Mouse (Mus musculus) intestine, postnatal 0 days (tissue): ENCODE data around the gene 1700042G07Rik. TPM values are rescaled to one million over a fixed set of nuclear protein-coding genes. Genes with fewer than 3 reads are reported as not detected.

Source experiments
- ATAC-seq: fragments of 200-750 bp; cut with Nextera tagmentation; 2 replicates; pipeline ENCODE4 v1.8.0; 2017; ENCODE audit warnings: mild to moderate bottlenecking, moderate TSS enrichment, moderate library complexity
- H3K27ac ChIP-seq: fragments of 300-500 bp; sonication (generic); 2 replicates; pipeline ENCODE4 v1.5.1; 2014; ENCODE audit warnings: mild to moderate bottlenecking, low read depth, low read length, moderate library complexity
- H3K27me3 ChIP-seq: fragments of 300-500 bp; sonication (generic); replicated peaks from 2 replicates; pipeline ENCODE4 v1.6.1; 2014; ENCODE audit warnings: low read length, mixed read lengths; ENCODE audit not compliant: control insufficient read depth, insufficient read depth
- H3K36me3 ChIP-seq: fragments of 300-500 bp; sonication (generic); 2 replicates; pipeline ENCODE4 v1.6.1; 2014; ENCODE audit warnings: mild to moderate bottlenecking, moderate library complexity; ENCODE audit not compliant: control insufficient read depth, insufficient read depth
- H3K4me1 ChIP-seq: fragments of 300-500 bp; sonication (generic); replicated peaks from 2 replicates; pipeline ENCODE4 v1.6.1; 2014; ENCODE audit warnings: antibody characterized with exemption, low read length, mixed read lengths; ENCODE audit not compliant: control insufficient read depth, insufficient read depth
- H3K4me2 ChIP-seq: fragments of 300-500 bp; sonication (generic); replicated peaks from 2 replicates; pipeline ENCODE4 v1.6.1; 2014; ENCODE audit warnings: low read depth, mild to moderate bottlenecking, moderate library complexity
- H3K4me3 ChIP-seq: fragments of 300-500 bp; sonication (generic); 2 replicates; pipeline ENCODE4 v1.5.1; 2014; ENCODE audit warnings: low read depth, low read length
- H3K9ac ChIP-seq: fragments of 300-500 bp; sonication (generic); 2 replicates; pipeline ENCODE4 v1.6.1; 2014; ENCODE audit warnings: mild to moderate bottlenecking, low read depth, low read length
- H3K9me3 ChIP-seq: fragments of 300-500 bp; sonication (generic); 2 replicates; pipeline ENCODE4 v1.6.1; 2016; ENCODE audit warnings: mixed run types; ENCODE audit not compliant: control insufficient read depth
- CTCF ChIP-seq: sonication (generic); IDR thresholded peaks from 2 replicates; pipeline ENCODE4 v1.5.1; 2016; ENCODE audit warnings: low read depth, mild to moderate bottlenecking, control low read depth, antibody characterized with exemption, moderate library complexity
- whole genome bisulfite sequencing: fragments of 180-500 bp; shearing (Covaris S2); extraction: QIAGEN DNeasy Blood & Tissue Kit; methylation state at CpG from one replicate; pipeline ENCODE4 v1.1.7; 2014; 5-methylcytosine and 5-hydroxymethylcytosine counted together
- polyA plus RNA-seq: library from polyadenylated mRNA; unstranded; fragments of >200 nt; fragmentation: Nextera tagmentation; extraction: Ambion mirVana; gene quantifications from 2 replicates; pipeline ENCODE4 v1.2.1, GENCODE M21; 2015

The 1700042G07Rik gene
- polyA plus RNA-seq, 1 experiment from 2014 or later: not detected

- Histone ChIP-seq H3K9ac (peak overlapping the region; percentile 71), H3K4me1 (no peaks in the 10 kb centered on the region), H3K27ac (peak overlapping the region; percentile 89), H3K4me3 (peak overlapping the region; percentile 90), H3K27me3 (no peaks in the 10 kb centered on the region), H3K36me3 (no peaks in the 10 kb centered on the region), H3K9me3 (no peaks in the 10 kb centered on the region), H3K4me2 (peak overlapping the region; percentile 88)
- WGBS: under 1% methylated on average over 23 of the region's 23 CpGs
- TF ChIP-seq CTCF: no peak
- ATAC-seq: no peak
Measured at GRCm38 (mm10) chr4:116221996-116222842, 49.0 kb downstream of the 1700042G07Rik start.

- no peaks in the 10 kb centered on the region for H3K4me1 ChIP-seq
- TF ChIP-seq CTCF: no peak
- 28% methylated on average over 6 of the region's 6 CpGs for WGBS
- peak overlapping the region; percentile 88 for H3K4me2 ChIP-seq
- no peak overlapping the region for H3K27ac ChIP-seq
- H3K4me3 ChIP-seq: peak overlapping the region; percentile 90
- no peaks in the 10 kb centered on the region for H3K36me3 ChIP-seq
- no peak for ATAC-seq
- no peaks in the 10 kb centered on the region for H3K27me3 ChIP-seq
- H3K9ac ChIP-seq: peak overlapping the region; percentile 71; the same call in 1 of the 2 replicates
- H3K9me3 ChIP-seq: no peaks in the 10 kb centered on the region
Measured at GRCm38 (mm10) chr4:116222843-116223119, 49.6 kb downstream of the 1700042G07Rik start.

Other genes with a start within 250 kb of the 1700042G07Rik start
- not detected in 2 replicates for gene Dmbx1, start 233.4 kb upstream of the 1700042G07Rik start, polyA plus RNA-seq
- 105 and 125 TPM in 2 replicates for gene Faah, start 155.4 kb upstream of the 1700042G07Rik start, polyA plus RNA-seq
- 34.5 and 37.5 TPM in 2 replicates for gene Nsun4, start 119.5 kb upstream of the 1700042G07Rik start, polyA plus RNA-seq
- 1,002 and 1,003 TPM in 2 replicates for gene Uqcrh, start 98.3 kb upstream of the 1700042G07Rik start, polyA plus RNA-seq
- 49.2 and 52.0 TPM in 2 replicates for gene Lrrc41, start 98.1 kb upstream of the 1700042G07Rik start, polyA plus RNA-seq
- 5.2 and 6.5 TPM in 2 replicates for gene Rad54l, start 49.7 kb upstream of the 1700042G07Rik start, polyA plus RNA-seq
- 18.1 and 18.2 TPM in 2 replicates for gene Pomgnt1, start 49.5 kb upstream of the 1700042G07Rik start, polyA plus RNA-seq
- 0.56 and 0.68 TPM in 2 replicates for gene Lurap1, start 22.0 kb upstream of the 1700042G07Rik start, polyA plus RNA-seq
- gene Tspan1, start 5.8 kb upstream of the 1700042G07Rik start, polyA plus RNA-seq: 40.1 and 63.8 TPM in 2 replicates
- not detected in 2 replicates for gene Gm49337, start within 50 bp of the 1700042G07Rik start, polyA plus RNA-seq
- gene Pik3r3, start 48.2 kb downstream of the 1700042G07Rik start, polyA plus RNA-seq: 2.9 and 3.5 TPM in 2 replicates